Mouse (Mus musculus) limb, embryonic 11.5 days (tissue): Measurements from ENCODE around the gene Kctd2. TPM values are rescaled to one million over a fixed set of nuclear protein-coding genes. Genes with fewer than 3 reads are reported as not detected.
A peak's percentile ranks its signal among the peaks of the same experiment; 100 is the strongest.
"Not testable (repeated sequence)": the region's sequence is repeated elsewhere in the genome, so short reads cannot be mapped to it uniquely, and the experiment has no call there.

ENCODE experiments used
- ATAC-seq: fragments of 200-750 bp; cut with Nextera tagmentation; 2 replicates; pipeline ENCODE4 v1.8.0; 2017; ENCODE audit warnings: low read depth; ENCODE audit not compliant: insufficient number of reproducible peaks, low FRiP score, low TSS enrichment
- DNase-seq: peaks from one replicate; pipeline ENCODE4 v3.0.0-alpha.2; 2015; ENCODE audit warnings: low spot score
- H3K27ac ChIP-seq: fragments of 300-500 bp; sonication (generic); replicated peaks from 2 replicates; pipeline ENCODE4 v1.5.1; 2014; ENCODE audit warnings: low read depth, mild to moderate bottlenecking, low read length
- H3K27me3 ChIP-seq: fragments of 300-500 bp; sonication (generic); 2 replicates; pipeline ENCODE4 v1.6.1; 2014; ENCODE audit warnings: mild to moderate bottlenecking, low read length, mixed read lengths; ENCODE audit not compliant: control insufficient read depth, insufficient read depth
- H3K36me3 ChIP-seq: fragments of 300-500 bp; sonication (generic); 2 replicates; pipeline ENCODE4 v1.6.1; 2014; ENCODE audit warnings: mild to moderate bottlenecking, low read length, moderate library complexity, mixed read lengths; ENCODE audit not compliant: control insufficient read depth, insufficient read depth
- H3K4me1 ChIP-seq: fragments of 300-500 bp; sonication (generic); 2 replicates; pipeline ENCODE4 v1.6.1; 2014; ENCODE audit warnings: low read length, mixed read lengths; ENCODE audit not compliant: control insufficient read depth, insufficient read depth
- H3K4me2 ChIP-seq: fragments of 300-500 bp; sonication (generic); 2 replicates; pipeline ENCODE4 v1.6.1; 2014; ENCODE audit warnings: low read depth, mild to moderate bottlenecking, moderate library complexity; ENCODE audit not compliant: severe bottlenecking
- H3K4me3 ChIP-seq: fragments of 300-500 bp; sonication (generic); 2 replicates; pipeline ENCODE4 v1.5.1; 2014; ENCODE audit warnings: low read depth, low read length
- H3K9ac ChIP-seq: fragments of 300-500 bp; sonication (generic); 2 replicates; pipeline ENCODE4 v1.6.1; 2014; ENCODE audit warnings: mild to moderate bottlenecking, low read length
- H3K9me3 ChIP-seq: fragments of 300-500 bp; sonication (generic); 2 replicates; pipeline ENCODE4 v1.6.1; 2016; ENCODE audit warnings: low read length; ENCODE audit not compliant: control insufficient read depth
- WGBS: fragments of 180-500 bp; shearing (Covaris S2); extraction: QIAGEN DNeasy Blood & Tissue Kit; methylation state at CpG from one replicate; pipeline ENCODE4 v1.1.7; 2014; 5-methylcytosine and 5-hydroxymethylcytosine counted together
- polyA plus RNA-seq: library from polyadenylated mRNA; unstranded; fragments of >200 nt; fragmentation: Nextera tagmentation; extraction: Ambion mirVana; gene quantifications from 2 replicates; pipeline ENCODE4 v1.2.1, GENCODE M21; 2014

Kctd2 gene
- polyA plus RNA-seq, 1 experiment from 2014 or later = 17.6 TPM

DNA sequence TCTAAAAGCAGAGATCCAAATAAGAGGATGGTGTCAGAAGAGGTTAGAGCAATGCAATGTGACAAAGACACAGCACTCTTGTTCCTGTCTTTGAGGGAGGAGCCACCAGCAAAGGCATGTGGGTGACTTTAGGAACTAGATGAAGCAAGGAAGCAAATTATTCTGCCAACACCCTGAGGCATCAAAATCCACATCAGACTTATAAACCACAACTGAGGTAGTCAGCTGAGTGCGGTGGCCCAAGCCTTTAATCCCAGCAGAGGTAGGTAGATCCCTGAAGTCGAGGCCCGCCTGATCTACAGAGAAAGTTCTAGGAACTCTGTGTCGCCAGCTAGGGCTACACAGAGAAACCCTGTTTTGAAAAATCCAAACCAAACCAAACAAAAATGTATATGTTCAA, 42.7 kb upstream of the Kctd2 start:
- Histone ChIP-seq H3K4me3 (no peak overlapping the region), H3K27ac (no peak overlapping the region), H3K4me2 (no peak overlapping the region), H3K4me1 (peaks cover 10% of the 10 kb centered on the region; the same call in 1 of the 2 replicates), H3K27me3 (peaks cover 27% of the 10 kb centered on the region), H3K9me3 (no peaks in the 10 kb centered on the region; the same call in 1 of the 2 replicates), H3K36me3 (no peaks in the 10 kb centered on the region), H3K9ac (no peak overlapping the region)
- DNase-seq (no peak), ATAC-seq (no peak)
- WGBS = 90% methylated on average over 4 of the region's 4 CpGs

- 87% methylated on average over 7 of the region's 7 CpGs for WGBS
- H3K4me2 ChIP-seq = no peak overlapping the region
- ATAC-seq (no peak), DNase-seq (no peak)
- no peak overlapping the region for H3K4me3 ChIP-seq
- H3K4me1 ChIP-seq = peaks cover 15% of the 10 kb centered on the region
- no peaks in the 10 kb centered on the region; the same call in 1 of the 2 replicates for H3K9me3 ChIP-seq
- no peak overlapping the region for H3K9ac ChIP-seq
- no peaks in the 10 kb centered on the region for H3K36me3 ChIP-seq
- no peak overlapping the region for H3K27ac ChIP-seq
- peaks cover 27% of the 10 kb centered on the region for H3K27me3 ChIP-seq
Observed at GRCm38 (mm10) chr11:115377854-115378253, 42.1 kb upstream of the Kctd2 start.

DNA sequence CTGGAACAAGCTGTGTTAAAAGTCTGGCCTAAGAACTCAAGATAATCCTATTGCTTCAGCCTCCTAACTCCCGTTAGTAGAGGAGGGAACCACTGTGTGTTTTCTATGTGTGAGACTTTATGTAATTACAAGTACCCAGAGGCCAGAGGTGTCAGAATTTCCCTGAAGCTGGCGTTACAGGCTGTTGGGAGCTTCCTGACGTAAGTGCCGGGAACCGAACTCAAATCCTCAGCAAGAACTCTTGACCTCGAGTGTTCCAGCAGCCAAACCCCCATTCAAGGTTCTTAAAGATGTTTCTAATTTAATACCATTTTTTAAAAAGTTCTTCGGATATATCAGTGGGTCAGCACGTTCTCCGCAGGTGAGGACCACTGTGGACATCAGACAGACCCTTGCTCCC, 38.7 kb upstream of the Kctd2 start:
- Histone ChIP-seq H3K27me3 (0 out of 2 replicates have a peak, but pooled peaks cover under 1% of the 10 kb centered on the region), H3K36me3 (no peaks in the 10 kb centered on the region), H3K4me3 (peak overlapping the region; percentile 62), H3K4me1 (peaks cover 23% of the 10 kb centered on the region), H3K9ac (no peak overlapping the region), H3K4me2 (peak overlapping the region; percentile 83), H3K9me3 (no peaks in the 10 kb centered on the region; the same call in 1 of the 2 replicates), H3K27ac (no peak overlapping the region)
- DNase-seq (peak; percentile 44), ATAC-seq (no peak)
- 7% methylated on average over 9 of the region's 9 CpGs for WGBS

- peak within 1 kb of the TSS; percentile 88 for H3K9ac ChIP-seq
- ATAC-seq (peak; percentile 85), DNase-seq (peak; percentile 91)
- WGBS = under 1% methylated on average over 74 of the region's 76 CpGs
- H3K4me1 ChIP-seq = peaks cover 23% of the 10 kb centered on the region
- H3K4me2 ChIP-seq = peak within 1 kb of the TSS; percentile 83
- no peaks in the 10 kb centered on the region; the same call in 1 of the 2 replicates for H3K9me3 ChIP-seq
- H3K36me3 ChIP-seq = no peaks in the 10 kb centered on the region
- H3K27me3 ChIP-seq = no peaks in the 10 kb centered on the region
- H3K4me3 ChIP-seq = peak within 1 kb of the TSS; percentile 62
- peak within 1 kb of the TSS; percentile 37; the same call in 1 of the 2 replicates for H3K27ac ChIP-seq
Observed at GRCm38 (mm10) chr11:115381743-115382539, 38.0 kb upstream of the Kctd2 start, which contains the start of gene Cdr2l. Cdr2l (plus strand) TSS chr11:115381916.

DNA sequence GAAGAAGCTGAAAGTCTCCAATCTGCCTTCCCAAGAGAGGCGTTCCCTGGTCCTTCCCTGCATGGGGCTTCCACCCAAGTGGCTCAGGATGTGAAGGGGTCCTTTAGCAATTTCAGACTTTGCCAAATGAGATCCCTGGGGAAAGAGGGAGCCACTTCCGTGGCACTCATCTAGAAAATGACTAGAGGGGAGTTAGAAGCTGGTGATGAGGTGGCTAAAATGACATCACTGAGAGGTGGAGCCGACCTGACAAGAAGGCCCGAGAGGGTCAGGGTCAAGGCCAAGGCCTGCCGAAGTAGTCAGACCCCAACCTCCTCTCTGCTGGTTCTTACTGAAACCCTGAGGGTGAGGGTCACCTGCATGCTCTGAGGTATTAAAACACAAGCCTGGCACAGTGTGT, 37.0 kb upstream of the Kctd2 start:
- WGBS = 18% methylated on average over 5 of the region's 5 CpGs
- ATAC-seq (no peak), DNase-seq (no peak)
- H3K36me3 ChIP-seq = no peaks in the 10 kb centered on the region
- no peaks in the 10 kb centered on the region for H3K27me3 ChIP-seq
- H3K27ac ChIP-seq = no peak overlapping the region
- H3K4me3 ChIP-seq = peak overlapping the region; percentile 62
- peaks cover 23% of the 10 kb centered on the region for H3K4me1 ChIP-seq
- peak overlapping the region; percentile 83 for H3K4me2 ChIP-seq
- peak overlapping the region; percentile 88 for H3K9ac ChIP-seq
- no peaks in the 10 kb centered on the region; the same call in 1 of the 2 replicates for H3K9me3 ChIP-seq

DNA sequence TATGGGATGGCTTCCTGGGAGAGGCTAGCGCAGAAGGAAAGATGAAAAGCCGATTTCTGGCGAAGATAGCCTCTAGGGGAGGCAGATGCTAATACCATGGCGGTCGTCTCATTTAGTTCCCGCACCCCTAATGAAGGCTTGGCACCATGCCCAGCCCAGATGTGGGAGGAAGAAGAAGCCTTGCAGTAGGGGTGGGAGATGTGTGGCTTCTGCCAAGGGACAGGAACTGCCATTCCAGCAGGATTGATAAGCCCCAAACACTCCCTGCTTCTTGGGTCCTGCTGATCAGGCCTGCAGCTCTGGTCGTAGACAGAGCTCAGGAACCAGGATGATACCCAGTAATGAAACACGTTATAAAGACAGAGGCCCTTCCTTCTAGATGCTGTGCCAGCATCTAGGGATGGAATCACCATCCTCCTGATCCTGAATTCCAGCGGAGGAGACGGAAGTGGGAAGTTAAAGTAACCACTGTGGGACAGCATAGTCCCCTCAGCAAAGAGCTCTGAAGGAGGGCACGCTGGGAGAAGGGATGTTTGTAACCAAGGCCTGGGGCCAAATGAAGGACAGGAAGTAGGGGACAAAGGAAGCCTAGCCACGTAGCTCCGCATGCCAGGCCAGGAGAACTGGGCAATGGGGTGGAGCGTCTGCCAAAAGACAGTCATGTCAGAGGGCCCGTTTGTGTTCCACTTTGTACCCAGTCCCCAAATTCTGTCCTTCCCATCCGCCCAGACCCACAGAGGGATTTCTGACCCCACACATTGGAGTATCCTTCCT, 36.0 kb upstream of the Kctd2 start:
- no peak overlapping the region for H3K27ac ChIP-seq
- peaks cover 23% of the 10 kb centered on the region for H3K4me1 ChIP-seq
- DNase-seq (no peak), ATAC-seq (no peak)
- no peaks in the 10 kb centered on the region for H3K9me3 ChIP-seq
- no peak overlapping the region for H3K4me2 ChIP-seq
- H3K4me3 ChIP-seq = no peak overlapping the region
- H3K27me3 ChIP-seq = no peaks in the 10 kb centered on the region
- 68% methylated on average over 16 of the region's 16 CpGs for WGBS
- H3K36me3 ChIP-seq = no peaks in the 10 kb centered on the region
- no peak overlapping the region for H3K9ac ChIP-seq

DNA sequence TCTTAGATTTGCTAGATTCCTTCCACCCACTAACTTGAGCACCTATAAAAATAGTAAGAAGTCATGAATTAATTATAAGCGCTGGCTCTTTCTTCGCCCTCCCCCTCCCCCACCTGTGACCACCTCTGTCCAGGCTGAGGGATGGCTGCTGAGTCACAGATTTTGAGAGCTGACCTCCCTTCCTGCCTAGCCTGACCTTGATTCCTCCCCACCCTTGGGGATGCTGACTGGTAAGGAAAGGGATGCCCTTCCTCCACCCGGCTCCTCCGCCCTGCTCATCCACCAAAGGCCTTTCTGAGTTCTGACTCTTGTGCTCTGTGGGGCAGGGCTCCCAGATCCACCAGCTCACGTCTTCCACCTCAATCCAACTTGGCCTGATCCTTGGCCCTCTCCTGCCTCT, 35.3 kb upstream of the Kctd2 start:
- no peak overlapping the region for H3K27ac ChIP-seq
- no peak overlapping the region for H3K4me3 ChIP-seq
- 76% methylated on average over 5 of the region's 5 CpGs for WGBS
- no peaks in the 10 kb centered on the region for H3K9me3 ChIP-seq
- H3K9ac ChIP-seq = no peak overlapping the region
- peaks cover 23% of the 10 kb centered on the region for H3K4me1 ChIP-seq
- DNase-seq = no peak
- H3K36me3 ChIP-seq = no peaks in the 10 kb centered on the region
- no peak for ATAC-seq
- H3K4me2 ChIP-seq = no peak overlapping the region
- H3K27me3 ChIP-seq = no peaks in the 10 kb centered on the region

DNA sequence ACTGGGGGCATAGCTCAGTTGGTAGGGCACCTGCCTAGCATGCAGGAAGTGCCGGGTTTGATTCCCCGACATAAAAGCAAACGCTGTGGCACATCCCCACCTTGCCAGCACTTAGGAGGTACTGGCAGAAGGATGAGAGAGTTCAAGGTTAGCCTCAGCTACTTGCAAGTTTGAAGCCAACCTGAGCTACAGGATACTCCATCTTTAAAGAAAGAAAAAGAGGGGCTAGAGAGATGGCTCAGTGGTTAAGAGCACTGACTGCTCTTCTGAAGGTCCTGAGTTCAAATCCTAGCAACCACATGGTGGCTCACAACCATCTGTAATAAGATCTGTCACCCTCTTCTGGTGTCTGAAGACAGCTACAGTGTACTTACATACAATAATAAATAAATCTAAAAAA, 33.1 kb upstream of the Kctd2 start:
- WGBS = 82% methylated on average over 3 of the region's 3 CpGs
- H3K27me3 ChIP-seq, ATAC-seq: not testable (repeated sequence)

More for the DNA sequence above, 33.1 kb upstream of the Kctd2 start:
- peaks cover 18% of the 10 kb centered on the region for H3K4me1 ChIP-seq
- not testable (repeated sequence) for H3K27ac ChIP-seq, H3K36me3 ChIP-seq, H3K9me3 ChIP-seq, DNase-seq, H3K4me3 ChIP-seq, H3K9ac ChIP-seq, H3K4me2 ChIP-seq
